In the genomic region with DNA sequence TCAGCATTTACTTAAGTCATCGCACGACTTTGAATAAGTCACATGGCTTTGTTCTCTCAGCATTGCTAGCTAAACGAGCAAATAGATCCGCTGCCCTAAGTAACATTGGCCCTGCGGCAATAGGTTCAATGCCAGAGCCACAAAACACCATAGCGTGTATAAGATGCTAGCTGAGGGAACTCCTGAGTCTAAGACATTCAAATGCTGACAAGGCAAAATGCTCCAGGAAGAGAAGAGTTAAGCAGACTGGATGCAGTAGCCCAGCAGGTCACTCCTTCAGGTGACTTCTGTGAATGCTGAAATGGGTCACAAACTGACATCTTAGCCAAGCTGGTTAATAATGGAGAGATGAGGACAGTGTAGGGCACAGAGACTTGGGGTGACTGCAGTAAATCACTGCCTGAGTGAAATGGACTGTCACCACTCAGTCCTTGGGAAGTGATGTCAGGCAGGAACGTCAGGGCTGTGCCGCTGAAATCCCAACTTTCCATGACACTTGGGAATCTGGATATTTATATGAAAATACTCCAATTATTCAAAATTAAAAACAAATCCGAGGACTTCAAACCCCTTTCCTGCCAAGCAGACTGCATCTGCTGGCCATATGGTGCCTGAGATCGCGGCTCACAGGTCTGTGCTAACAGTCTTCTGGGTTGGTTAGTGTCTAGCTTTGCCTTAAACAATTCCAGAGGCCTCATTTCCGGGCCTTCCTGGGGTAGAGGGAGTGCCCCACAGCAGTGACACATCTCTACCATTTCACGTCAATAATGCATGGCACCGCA, we compare ENCODE assay signal across 10 mouse cellular contexts.
DNase-seq lines count a peak whose midpoint lies in the region; ATAC-seq lines count a peak whose summit lies in the region.
"Had no signal": no experiment of that assay in that cellular context is flagged by ENCODE, and none has a peak within 500 bp of the region (broad histone marks: within the 10 kb centered on the region; RNA-seq: fewer than 3 reads in every experiment).

No protein-coding gene starts in this region.

- H3K9ac ChIP-seq in midbrain, embryonic 12.5 days (replicated peaks): no peak overlapping the region
- no peak overlapping the region for H3K9ac ChIP-seq in midbrain, embryonic 15.5 days
- H3K9ac ChIP-seq in neural tube, embryonic 14.5 days (replicated peaks; ENCODE audit: low read depth, low read length): no peak overlapping the region

- H3K4me3 ChIP-seq in midbrain, embryonic 12.5 days: no peak overlapping the region
- H3K4me3 ChIP-seq in midbrain, embryonic 15.5 days: no peak overlapping the region
- H3K4me3 ChIP-seq in neural tube, embryonic 14.5 days (ENCODE audit: low read depth, low read length): no peak overlapping the region

- WGBS in midbrain, embryonic 12.5 days: 70% methylated on average over 14 of the region's 14 CpGs
- 59% methylated on average over 14 of the region's 14 CpGs for WGBS in midbrain, embryonic 15.5 days
- 60% methylated on average over 14 of the region's 14 CpGs for WGBS in neural tube, embryonic 14.5 days

- intact Hi-C loops in left cerebral cortex, postnatal 10 days (cut with DNase I): no loop called here

- H3K4me2 ChIP-seq in midbrain, embryonic 12.5 days (replicated peaks): no peak overlapping the region
- no peak overlapping the region for H3K4me2 ChIP-seq in midbrain, embryonic 15.5 days
- no peak overlapping the region for H3K4me2 ChIP-seq in neural tube, embryonic 14.5 days (ENCODE audit: low read depth, low read length)

- H3K36me3 ChIP-seq in midbrain, embryonic 12.5 days: no peaks in the 10 kb centered on the region
- H3K36me3 ChIP-seq in midbrain, embryonic 15.5 days (replicated peaks): no peaks in the 10 kb centered on the region
- no peaks in the 10 kb centered on the region for H3K36me3 ChIP-seq in neural tube, embryonic 14.5 days (ENCODE audit: control insufficient read depth, insufficient read depth, low read length)

- peak; percentile 69 for DNase-seq in embryo, embryonic 10.5 days (ENCODE audit: low spot score)
- DNase-seq in forelimb bud, embryonic 11.5 days (ENCODE audit: low read depth, low spot score): peak; percentile 83
- no peak for DNase-seq in left cerebral cortex, postnatal 10 days (ENCODE audit: extremely low spot score in 1 of 2, low spot score in 2 of 2)
- no peak for DNase-seq in gastrocnemius, postnatal 25 days
- DNase-seq: right cerebral cortex, postnatal 14 days; thymus, postnatal 36 days had no signal

- H3K9me3 ChIP-seq in midbrain, embryonic 12.5 days: no peaks in the 10 kb centered on the region
- no peaks in the 10 kb centered on the region for H3K9me3 ChIP-seq in midbrain, embryonic 15.5 days
- H3K9me3 ChIP-seq in neural tube, embryonic 14.5 days (ENCODE audit: control insufficient read depth, low read length): no peaks in the 10 kb centered on the region

- H3K27me3 ChIP-seq in midbrain, embryonic 12.5 days: peaks cover 23% of the 10 kb centered on the region; the same call in 1 of the 2 replicates
- no peaks in the 10 kb centered on the region for H3K27me3 ChIP-seq in midbrain, embryonic 15.5 days (replicated peaks)
- H3K27me3 ChIP-seq in neural tube, embryonic 14.5 days (ENCODE audit: control insufficient read depth, insufficient read depth, low read length): no peaks in the 10 kb centered on the region

- peak; percentile 21; the same call in 1 of the 2 replicates for ATAC-seq in midbrain, embryonic 12.5 days (ENCODE audit: low FRiP score, low read depth)
- ATAC-seq in midbrain, embryonic 15.5 days (replicated peaks): no peak
- ATAC-seq in neural tube, embryonic 14.5 days (ENCODE audit: low read depth): no peak
- no peak for ATAC-seq in frontal cortex, adult (ENCODE audit: low TSS enrichment)

- H3K27ac ChIP-seq in midbrain, embryonic 12.5 days (replicated peaks): peak overlapping the region; percentile 36
- H3K27ac ChIP-seq in midbrain, embryonic 15.5 days: no peak overlapping the region
- H3K27ac ChIP-seq in neural tube, embryonic 14.5 days (ENCODE audit: low read depth, low read length): peak overlapping the region; percentile 53; the same call in 1 of the 2 replicates

- H3K4me1 ChIP-seq in midbrain, embryonic 12.5 days: peaks cover 23% of the 10 kb centered on the region
- H3K4me1 ChIP-seq in midbrain, embryonic 15.5 days: peaks cover 27% of the 10 kb centered on the region
- peaks cover 12% of the 10 kb centered on the region; the same call in 1 of the 2 replicates for H3K4me1 ChIP-seq in neural tube, embryonic 14.5 days (ENCODE audit: control insufficient read depth, insufficient read depth, low read length)

Comparison
In these comparisons a context has a peak if more than half of its experiments do, and no peak if none do; other contexts are left out.
1. DNase-seq: peak in embryo, embryonic 10.5 days (single experiment) and forelimb bud, embryonic 11.5 days (single experiment); none in left cerebral cortex, postnatal 10 days (0 of 2) and gastrocnemius, postnatal 25 days (single experiment).